25 mouse cellular contexts compared by ENCODE assay signal in genomic region chr5:122377101-122377833, GRCm38 (mm10).
"Had no signal": no experiment of that assay in that cellular context is flagged by ENCODE, and none has a peak within 500 bp of the region (broad histone marks: within the 10 kb centered on the region; RNA-seq: fewer than 3 reads in every experiment).

No protein-coding gene starts in this region.

- H3K9me3 ChIP-seq: heart, embryonic 10.5 days; heart, embryonic 12.5 days; hindbrain, embryonic 10.5 days; hindbrain, embryonic 12.5 days; intestine, embryonic 15.5 days; limb, embryonic 13.5 days; limb, embryonic 15.5 days had no signal

- DNase-seq: gastrocnemius, adult 2 months; gastrocnemius, postnatal 10 days; gastrocnemius, postnatal 25 days; heart, postnatal 10 days; heart, postnatal 4 days; kidney, adult 18-20 months; kidney, adult 8-10 months; kidney, postnatal 10 days; kidney, postnatal 25 days; kidney, postnatal 4 days; layer of hippocampus, adult 9-11 months; layer of hippocampus, postnatal 36 days; left cerebral cortex, postnatal 4 days had no signal

- H3K9ac ChIP-seq: heart, embryonic 12.5 days; hindbrain, embryonic 12.5 days; hindbrain, embryonic 14.5 days; intestine, embryonic 15.5 days; limb, embryonic 13.5 days; limb, embryonic 15.5 days; liver, embryonic 14.5 days had no signal

- H3K4me3 ChIP-seq: gastrocnemius, adult 2 months; heart, embryonic 10.5 days; heart, embryonic 12.5 days; hindbrain, embryonic 10.5 days; hindbrain, embryonic 12.5 days; intestine, embryonic 15.5 days; limb, embryonic 13.5 days; limb, embryonic 15.5 days had no signal

- ATAC-seq: hindbrain, embryonic 16.5 days; inflammation-experienced regulatory T-cells, adult 6 months; intestine, embryonic 15.5 days; intestine, postnatal 0 days had no signal

- H3K27me3 ChIP-seq: heart, embryonic 12.5 days; hindbrain, embryonic 12.5 days; intestine, embryonic 15.5 days; limb, embryonic 13.5 days; limb, embryonic 15.5 days had no signal

- H3K4me2 ChIP-seq: heart, embryonic 12.5 days; hindbrain, embryonic 12.5 days; hindbrain, embryonic 14.5 days; intestine, embryonic 15.5 days; limb, embryonic 13.5 days; limb, embryonic 15.5 days had no signal

- H3K27ac ChIP-seq: gastrocnemius, adult 2 months; heart, embryonic 10.5 days; hindbrain, embryonic 10.5 days; hindbrain, embryonic 12.5 days; hindbrain, embryonic 14.5 days; intestine, embryonic 15.5 days; limb, embryonic 13.5 days; limb, embryonic 15.5 days; liver, embryonic 14.5 days had no signal
